Mouse (Mus musculus) NIH3T3 (cell line): ENCODE results near the gene Parp4.

Experiments used
- DNase-seq: peaks from one replicate; pipeline ENCODE4 v3.0.0-alpha.2; 2012; ENCODE audit warnings: low read depth

Parp4 gene

DNA sequence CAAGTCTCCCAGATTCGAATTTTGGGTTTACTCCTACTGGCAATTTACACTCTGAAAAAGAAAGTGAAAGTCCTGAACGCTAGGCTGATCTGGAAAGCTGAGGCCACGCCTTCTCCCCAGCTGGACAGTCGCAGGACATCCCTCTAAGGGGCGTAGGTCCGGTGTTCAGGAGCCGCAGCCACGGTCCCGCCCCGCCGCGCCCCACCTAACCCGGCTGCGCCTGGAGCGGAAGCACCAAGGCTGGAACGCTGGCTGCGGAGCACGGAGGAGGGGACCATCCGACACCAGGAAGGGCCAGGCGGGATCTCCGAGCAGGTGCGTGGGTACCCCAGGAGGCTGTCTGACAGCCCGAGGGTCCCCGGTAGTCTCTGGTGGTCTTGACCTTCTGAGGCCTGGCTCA lies at the start of gene Parp4, which contains the start of gene Cenpj:
Parp4 (plus strand) TSS at position 204 of the 400 bp plus-strand sequence.
Cenpj (minus strand) TSS at position 10 of the 400 bp plus-strand sequence.
- peak; percentile 88 for DNase-seq

DNA sequence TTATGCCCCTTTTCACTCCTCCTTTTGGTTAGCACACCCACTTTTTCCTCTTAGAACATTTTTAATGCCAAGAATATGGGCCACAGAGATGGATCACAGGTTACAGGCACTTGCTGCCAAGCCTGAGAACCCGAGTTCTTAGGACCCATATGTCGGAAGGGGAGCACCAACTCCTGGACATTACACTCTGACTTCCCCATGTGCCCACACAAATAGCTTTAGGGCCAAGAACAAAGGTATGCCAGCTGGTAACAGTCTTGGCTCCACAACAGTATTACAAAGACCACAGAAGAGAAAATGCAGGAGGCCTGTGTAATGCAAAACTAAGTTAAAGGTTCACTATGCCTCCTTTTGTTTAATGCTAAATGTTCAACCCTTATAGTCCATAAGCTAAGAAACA lies 44.6 kb upstream of the Parp4 start:
- no peak for DNase-seq

DNA sequence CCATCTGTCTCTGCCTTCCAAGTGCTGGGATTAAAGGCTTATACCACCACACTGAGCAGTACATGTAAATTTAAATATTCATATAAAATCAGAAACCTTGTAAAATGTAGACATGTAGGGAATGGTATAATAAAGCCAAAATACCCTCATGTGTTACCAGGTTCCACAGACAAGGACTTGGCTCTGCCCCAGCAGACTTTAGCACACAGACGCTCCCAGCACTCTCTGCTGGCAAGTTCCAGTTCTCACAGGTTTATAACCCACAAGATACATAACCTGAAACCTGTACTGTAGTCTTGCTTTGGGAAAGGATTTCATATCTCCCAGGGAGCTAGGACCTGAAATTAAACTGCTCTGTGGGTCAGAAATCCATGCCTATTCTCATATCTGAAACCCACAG lies 30.5 kb upstream of the Parp4 start:
- DNase-seq: no peak

DNA sequence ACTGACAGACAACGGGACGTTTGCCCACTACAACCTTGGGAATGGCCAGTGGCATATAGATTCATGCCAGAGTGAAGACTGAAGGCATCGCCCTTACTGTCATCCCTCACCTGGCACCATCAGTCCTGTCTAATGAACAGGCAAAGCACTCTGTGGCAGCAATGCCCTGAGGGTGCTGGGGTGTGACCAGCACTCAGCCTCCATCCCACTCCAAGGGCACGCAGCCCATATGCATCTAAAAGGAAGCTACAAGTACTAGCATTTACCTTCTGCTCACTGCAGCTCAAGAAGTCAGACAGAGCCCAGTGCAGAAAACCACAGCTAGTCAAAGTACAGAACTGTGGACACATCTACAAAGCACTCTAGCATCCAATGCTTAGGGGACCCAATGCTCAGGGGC lies 29.9 kb upstream of the Parp4 start:
- no peak for DNase-seq

DNA sequence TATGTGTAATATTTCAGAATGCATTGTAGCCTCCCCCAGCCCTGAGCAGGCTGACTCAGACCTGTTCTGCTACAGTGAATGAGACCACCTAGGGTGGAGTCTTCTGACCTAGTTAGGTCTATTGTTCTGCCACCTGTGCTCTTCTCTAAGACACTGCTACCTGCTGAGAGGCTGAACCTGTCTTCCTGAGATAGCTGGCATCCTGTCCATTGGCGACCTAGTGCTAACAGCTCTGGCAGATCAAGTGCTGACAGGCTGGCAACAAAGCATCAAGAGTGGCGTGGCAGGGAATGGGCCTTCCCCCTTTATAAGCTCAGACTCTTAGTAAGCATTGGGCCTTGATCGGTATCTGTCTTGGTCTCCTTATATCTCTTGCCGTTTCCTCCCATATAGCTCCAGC lies 24.5 kb upstream of the Parp4 start:
- no peak for DNase-seq

DNA sequence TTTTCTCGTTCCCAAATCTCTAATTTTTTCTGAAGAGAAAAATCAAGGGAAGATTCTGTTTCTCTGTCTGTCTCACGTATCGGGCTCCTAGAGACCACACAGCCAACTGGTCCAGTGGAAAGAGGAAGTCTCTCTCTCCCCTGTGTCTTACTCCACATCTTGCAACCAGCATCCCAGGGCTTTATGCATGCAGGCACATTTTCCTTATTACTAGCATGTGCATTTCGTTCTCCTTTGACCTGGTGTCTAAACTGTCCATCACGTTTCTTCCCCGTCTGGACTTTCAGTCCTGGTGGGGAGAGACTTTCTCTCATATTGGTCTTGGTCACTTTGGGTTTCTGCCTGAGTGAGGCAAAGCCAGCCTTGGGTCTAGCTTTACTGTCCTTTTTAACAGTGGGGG lies 22.5 kb upstream of the Parp4 start:
- DNase-seq: no peak

DNA sequence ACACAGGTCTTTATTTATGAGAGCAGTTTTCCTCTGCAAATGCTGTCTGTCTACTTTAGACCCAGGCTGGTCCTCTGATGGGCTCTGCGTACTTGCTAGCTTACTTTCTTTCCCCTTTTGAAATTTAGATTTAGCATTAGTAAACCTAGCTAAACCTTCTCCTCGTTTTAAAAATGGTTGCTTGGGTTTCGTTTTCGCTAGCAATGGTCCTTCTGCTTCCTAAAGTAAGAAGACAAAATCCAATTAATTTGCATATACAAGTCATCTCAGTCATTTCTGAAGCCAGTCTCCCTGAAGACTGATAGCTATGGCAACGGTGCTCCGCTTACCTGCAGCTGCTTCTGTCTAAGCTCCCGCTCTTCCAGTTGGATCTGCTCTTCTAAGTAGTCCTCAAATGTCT lies 22.1 kb upstream of the Parp4 start:
- DNase-seq: no peak

DNA sequence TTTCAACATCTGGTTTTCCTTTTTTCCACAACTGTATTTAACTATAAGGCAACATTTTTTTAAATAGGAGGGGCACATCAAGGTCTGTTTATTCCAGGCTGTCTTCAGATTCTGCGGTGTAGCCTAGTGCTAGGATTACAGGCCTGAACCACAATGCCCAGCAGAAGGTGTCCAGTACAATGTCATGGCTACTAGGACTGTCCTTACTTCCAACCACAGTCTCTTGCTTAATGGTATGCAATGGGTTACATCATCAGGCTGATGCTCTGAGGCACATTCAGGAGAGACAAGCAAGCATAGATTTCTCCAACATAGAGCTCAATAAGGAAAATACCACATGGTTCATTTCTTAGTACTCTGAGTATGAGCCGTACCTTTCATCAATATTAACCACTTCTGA lies 20.7 kb upstream of the Parp4 start:
- no peak for DNase-seq

DNA sequence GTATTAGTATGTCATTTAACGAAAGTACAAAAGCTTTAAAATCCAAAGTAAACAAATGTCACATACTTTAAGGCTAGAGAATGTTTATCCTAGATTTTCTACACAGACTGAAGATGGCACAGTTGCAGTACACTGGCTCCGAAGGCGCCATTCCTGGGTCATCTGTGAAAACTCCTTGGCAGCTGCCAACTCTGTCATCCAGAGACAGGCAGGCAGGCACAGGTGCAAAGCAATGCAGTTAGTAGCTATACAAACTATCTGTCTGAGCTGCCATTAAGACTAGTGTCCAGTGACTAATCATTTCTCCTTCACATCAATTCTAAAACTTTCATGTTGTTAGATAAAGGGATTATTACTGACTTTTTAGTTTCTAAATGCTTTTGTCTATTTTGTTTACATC lies 16.3 kb upstream of the Parp4 start:
- DNase-seq: no peak

DNA sequence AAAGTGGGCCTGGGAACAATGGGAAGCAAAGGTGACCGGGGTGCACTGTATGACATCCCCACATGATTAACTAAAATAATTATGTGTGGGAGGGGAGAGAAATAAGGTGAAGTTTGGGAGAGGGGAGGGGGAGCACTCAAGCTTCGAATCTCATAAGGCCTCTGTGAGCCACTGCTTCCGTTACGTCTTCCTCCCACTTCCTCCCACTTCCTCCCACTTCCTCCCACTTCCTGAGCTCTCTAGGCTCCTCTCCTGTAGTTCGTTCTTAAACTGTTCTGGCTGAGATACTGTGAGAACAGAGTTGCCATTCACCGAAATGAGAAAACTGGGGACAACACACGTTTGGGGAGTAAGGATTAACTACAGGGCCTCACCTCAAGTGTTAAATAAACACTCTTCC lies 7.9 kb upstream of the Parp4 start:
- no peak for DNase-seq

DNA sequence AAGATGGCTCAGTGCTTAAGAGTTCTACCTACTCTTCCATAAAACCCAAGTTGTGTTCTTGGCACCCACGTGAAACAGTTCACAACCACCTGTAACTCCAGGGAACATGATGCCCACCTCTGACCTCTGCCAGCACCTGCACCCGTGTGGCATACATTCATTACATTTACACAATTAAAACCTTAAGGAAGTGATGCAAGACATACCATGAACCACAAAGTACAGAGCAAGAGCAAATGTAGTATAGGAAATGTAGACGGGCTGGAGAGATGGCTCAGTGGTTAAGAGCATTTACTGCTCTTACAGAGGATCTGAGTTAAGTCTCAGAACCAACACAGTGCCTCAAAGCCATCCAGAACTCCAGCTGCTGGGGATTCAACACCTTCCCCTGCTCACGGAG lies 6.4 kb upstream of the Parp4 start:
- no peak for DNase-seq

DNA sequence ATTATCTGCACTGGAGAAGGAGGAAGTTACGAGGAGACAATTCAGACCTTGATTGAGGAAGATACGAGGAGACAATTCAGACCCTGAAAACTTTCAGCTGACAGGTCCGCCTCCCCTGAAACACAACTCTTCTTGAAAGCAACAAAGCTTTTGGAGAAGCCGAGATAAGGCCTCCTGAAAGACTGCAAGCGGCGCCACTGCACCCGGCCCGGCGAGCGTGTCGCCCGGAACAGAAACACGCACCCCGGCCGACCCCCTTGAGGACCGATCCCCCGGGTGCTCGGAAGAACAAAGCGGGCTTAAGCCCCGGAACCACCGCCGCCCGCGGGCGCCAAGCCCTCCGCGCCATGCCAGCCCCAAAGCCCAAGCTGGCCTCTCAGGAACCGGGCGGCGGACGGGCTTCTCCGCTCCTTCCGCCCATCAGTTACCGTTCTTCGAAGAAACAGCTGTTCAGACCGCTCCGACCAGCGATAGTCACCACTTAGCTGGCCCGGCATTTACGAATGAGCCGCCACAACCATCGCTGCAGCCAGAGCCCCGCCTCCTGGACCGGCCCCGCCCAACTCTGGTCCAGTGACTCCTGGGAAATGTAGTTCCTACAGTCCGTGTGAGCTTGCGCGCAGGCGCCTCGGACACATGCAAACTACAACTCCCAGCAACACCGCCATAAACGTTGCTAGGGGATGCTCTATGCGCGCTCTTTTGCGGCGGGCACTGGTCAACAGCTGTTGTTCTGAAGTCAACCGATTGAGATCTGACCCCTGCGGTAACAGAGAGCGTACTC lies 3.9 kb upstream of the Parp4 start:
- DNase-seq: peak; percentile 96

DNA sequence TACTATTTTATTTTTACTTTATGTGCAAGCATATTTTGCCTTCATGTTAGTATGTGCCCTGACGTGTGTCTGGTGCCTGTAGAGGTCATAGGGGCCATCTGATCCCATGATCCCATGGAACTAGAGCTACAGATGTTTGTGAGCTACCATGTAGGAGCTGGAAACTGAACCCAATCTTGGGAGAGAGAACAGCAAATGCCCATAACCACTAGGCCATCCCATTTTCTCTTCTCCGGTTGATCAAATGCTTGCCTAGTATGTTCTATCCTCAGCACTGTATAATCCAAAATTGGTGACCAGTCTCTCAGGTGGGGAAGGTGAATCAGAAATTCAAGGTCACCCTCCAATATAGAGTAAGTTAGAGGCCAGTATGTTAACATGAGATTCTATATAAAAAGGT lies 2.9 kb upstream of the Parp4 start:
- DNase-seq: no peak

DNA sequence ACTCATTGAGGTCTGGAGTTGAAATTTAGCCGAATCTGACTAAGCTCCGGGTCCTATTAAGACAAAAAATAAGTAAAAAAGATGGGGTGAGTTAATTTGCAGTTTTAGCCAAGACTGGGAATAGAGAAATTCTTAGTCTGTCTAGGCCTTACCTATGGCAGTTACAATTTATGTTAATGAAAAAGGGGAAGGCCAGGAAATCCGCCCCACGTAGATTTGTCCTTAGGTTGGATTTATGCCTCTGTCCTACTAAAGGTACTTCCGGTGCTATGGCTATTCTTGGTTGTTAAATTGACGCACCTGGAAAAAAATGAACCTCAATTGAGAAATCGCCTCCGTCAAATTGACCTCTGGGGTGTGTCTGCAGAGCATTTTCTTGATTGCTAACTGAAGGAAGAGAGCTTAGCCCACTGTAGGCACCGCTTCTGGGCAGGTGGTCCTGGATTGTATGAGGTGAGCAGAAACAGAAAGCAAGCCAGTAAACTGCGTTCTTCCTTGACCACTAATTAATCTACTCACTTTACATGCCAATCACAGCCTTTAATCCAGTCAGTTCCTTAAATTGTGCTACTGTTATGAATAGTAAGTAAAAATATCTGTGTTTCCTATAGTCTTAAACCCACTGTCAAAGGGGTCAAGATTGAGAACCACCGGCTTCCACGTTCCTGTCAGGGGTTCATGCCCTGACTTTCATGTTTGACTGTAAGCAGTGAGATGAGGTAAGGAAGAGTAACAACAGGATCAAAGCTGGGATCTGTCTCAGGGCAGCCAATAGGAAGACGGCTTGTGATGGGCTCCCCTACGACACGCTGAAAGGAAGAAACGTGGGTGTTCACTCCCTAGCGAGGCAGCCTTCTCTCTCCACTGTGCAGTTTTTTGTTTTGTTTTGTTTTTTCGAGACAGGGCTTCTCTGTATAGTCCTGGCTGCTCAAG lies 816 bp downstream of the Parp4 start:
- DNase-seq: no peak

DNA sequence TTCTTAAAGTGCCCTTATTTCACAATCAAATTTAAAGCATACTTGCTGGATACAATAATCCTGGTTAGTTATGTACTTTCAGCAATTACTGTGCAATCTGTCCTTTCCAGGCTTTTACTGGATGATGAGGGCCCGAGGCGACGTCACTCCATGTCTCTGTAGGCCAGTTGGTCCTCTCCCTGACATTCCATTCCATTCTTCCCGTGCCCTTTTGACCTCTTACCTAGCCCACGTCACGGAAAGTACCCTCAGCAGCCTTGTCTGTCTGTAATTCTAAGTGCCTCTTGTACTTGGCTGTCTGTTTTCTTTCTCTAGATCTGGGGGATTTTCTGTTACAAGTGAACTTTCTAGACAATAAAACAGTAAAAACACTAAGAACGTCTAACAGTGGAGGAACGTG lies 3.6 kb downstream of the Parp4 start:
- no peak for DNase-seq

DNA sequence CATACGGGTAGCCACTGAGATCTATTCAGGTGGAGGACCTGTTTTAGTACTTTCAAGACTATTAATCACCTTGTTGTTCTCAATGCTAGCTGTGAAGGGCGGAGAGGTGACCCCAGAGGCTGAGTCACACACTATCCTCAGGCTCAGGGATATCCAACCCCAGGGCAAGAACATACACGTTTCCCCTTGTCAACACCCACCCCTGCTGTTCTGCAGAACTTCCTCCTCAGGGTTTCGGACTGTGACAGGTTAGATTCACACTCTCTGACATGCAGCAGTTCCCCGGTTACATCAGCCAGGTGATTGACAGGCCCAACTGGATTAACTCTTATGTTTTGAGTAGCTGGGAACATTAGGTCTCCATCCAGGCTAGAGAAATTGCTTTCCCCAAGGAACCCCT lies 5.7 kb downstream of the Parp4 start:
- no peak for DNase-seq

DNA sequence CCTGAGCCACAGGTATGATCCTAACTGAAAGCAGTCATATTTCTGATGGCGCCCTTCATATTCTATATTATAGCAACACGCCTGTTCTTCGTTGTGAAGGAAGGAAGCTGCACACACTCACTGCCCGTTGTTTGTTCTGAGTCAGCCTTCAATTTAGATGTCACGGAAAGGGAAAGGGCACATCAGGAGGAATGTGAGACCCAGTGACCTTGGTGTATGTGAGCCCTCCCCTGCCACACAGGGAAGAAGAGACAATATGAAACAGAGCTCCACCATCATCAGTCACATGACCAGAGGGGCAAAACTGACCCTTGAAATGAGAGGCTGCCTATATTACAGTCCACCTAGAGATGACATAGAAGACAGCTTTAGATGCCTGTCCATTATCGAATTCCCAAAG lies 6.9 kb downstream of the Parp4 start:
- no peak for DNase-seq

DNA sequence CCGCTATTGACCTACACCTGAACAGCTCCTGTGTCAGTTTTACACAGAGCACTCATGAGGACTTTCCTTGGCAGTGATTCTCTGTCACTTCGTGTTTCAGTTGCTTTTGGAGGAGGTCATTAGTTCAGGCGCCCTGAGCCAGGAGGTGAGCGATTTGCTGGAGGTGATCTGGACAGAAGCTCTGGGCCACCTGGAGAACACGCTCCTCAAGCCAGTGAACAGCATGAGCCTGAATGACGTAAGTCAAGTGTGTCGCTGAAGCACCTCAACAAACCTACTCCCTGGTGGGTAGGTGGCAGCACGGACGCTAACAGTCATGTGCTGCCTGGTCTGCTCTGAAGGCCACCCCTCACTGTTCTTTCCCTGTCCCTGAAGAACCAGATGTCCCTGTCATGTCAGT lies 16.8 kb downstream of the Parp4 start:
- no peak for DNase-seq

DNA sequence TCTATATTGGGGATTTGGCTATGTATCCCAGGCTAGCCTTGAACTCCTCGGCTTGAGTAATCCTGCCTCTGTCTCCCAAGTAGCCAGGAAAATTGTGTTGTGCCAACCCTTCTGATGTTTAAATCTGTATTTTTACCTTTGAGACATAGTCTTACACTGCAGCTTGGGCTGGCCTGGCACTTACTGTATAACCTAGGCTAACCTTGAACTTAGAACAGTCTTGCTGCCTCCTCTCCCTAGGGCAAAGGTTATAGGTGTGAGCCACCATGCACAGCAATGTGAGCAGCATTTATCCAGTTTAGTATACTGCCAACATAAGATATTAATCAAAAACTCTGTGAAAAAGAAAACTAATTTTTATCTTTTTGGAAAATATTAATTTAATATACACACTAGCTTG lies 19.4 kb downstream of the Parp4 start:
- no peak for DNase-seq

DNA sequence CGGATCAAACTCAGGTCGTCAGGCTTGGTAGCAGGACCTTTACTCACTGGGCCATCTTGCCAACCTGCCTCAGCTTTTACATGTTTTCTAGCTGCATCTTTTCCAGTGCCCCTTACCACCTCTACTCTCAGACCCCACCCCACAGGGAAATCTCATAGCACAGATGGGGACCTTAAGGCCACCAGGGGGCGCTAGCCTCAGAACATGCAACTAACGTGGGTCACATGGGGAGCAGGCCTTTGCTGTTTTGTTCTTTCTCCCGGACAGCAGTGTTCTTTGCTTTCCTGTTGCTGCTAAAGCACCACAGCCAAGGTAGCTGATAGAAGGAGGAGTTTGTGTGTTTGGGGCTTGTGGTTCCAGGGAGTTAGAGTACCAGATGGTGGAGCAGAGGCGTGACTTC lies 23.3 kb downstream of the Parp4 start:
- peak; percentile 56 for DNase-seq

DNA sequence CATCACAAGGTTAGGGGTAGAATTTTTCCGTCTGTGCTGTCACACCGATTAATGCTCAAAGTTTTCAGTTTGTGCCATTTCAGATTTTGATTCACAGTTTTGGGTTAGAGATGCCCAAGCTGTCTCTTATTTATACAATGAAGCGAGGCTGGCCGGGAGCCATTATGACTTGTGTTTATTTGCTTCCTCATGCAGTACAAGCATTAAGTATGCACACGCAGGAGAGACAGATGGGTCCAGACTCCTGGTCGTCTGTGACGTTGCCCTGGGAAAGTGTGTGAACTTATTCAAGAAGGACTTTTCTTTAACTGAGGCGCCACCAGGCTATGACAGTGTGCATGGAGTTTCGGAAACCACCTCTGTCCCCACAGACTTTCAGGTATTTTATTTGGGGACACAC lies 26.6 kb downstream of the Parp4 start:
- DNase-seq: no peak

DNA sequence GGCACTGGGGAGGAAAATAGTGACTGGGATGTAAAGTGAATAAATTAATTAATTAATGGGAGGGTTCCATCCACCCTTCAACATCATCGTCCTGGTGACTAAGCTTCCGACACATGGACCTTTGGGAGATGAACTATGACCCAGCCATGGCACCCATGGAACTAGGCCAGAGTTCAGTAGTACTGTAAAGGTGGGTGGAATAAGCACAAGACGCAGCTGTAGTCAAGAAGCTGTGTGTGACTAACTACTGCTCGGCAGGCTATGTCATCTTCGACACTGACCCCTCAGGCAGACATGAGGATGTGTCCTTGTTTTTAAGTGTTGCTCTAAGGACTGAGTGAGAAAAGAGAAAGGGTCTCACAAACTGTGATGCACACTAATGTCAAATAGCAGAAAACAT lies 29.0 kb downstream of the Parp4 start:
- no peak for DNase-seq

DNA sequence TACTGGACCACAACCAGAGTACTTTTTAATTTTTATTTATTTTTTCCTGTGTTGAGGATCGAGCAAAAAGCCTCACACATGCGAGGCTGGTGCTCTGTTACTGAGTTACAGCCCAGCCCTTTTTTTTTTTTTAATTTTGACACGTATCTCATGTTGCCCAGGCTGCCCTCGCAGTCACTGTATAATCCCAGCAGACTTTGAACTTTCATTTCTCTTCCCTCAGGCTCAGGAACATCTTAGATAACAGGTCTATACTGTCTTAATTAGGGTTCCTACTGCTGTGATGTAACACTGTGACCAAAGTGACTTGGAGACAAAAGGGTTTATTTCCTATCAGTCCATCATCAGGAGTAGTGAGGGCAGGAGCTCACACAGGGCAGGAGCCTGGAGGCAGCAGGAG lies 29.7 kb downstream of the Parp4 start:
- no peak for DNase-seq
